Mouse (Mus musculus): ENCODE results near the gene St5. TPM values are rescaled to one million over a fixed set of nuclear protein-coding genes. Genes with fewer than 3 reads are reported as not detected.

The St5 gene
- polyA plus RNA-seq (2014; fragmentation: Nextera tagmentation; extraction: Ambion mirVana): 23.4 and 24.0 TPM in 2 replicates

- H3K4me2 ChIP-seq (replicated peaks): peak within 1 kb of the TSS; percentile 74
- H3K27me3 ChIP-seq (ENCODE audit: control insufficient read depth, insufficient read depth, low read length): no peaks in the 10 kb centered on the region
- no peaks in the 10 kb centered on the region for H3K9me3 ChIP-seq (ENCODE audit: control insufficient read depth, low read length)
- H3K4me3 ChIP-seq (replicated peaks; ENCODE audit: low read length): peak within 1 kb of the TSS; percentile 59
- H3K9ac ChIP-seq: peak within 1 kb of the TSS; percentile 63
- WGBS: under 1% methylated on average over 60 of the region's 61 CpGs
- ATAC-seq (ENCODE audit: low FRiP score) (peak; percentile 96), DNase-seq (ENCODE audit: low spot score) (peak; percentile 92)
- no peaks in the 10 kb centered on the region; the same call in 1 of the 2 replicates for H3K4me1 ChIP-seq (replicated peaks; ENCODE audit: control insufficient read depth, insufficient read depth, low read length)
- H3K27ac ChIP-seq: peak within 1 kb of the TSS; percentile 55
- H3K36me3 ChIP-seq (replicated peaks; ENCODE audit: control insufficient read depth, insufficient read depth): no peaks in the 10 kb centered on the region
These were observed at the start of gene St5, which contains the start of gene Akip1 for GRCm38 (mm10) chr7:109703190-109704015. Gene St5 (minus strand): TSS chr7:109703605. Gene Akip1 (plus strand): TSS chr7:109703690.

GRCm38 (mm10) chr7:109752008-109752925 lies 48.9 kb upstream of the St5 start, which contains the start of gene Tmem9b:
Gene Tmem9b (minus strand): TSS chr7:109752875.
- Histone ChIP-seq H3K4me1 (replicated peaks; ENCODE audit: control insufficient read depth, insufficient read depth, low read length) (peaks cover 16% of the 10 kb centered on the region), H3K27me3 (ENCODE audit: control insufficient read depth, insufficient read depth, low read length) (no peaks in the 10 kb centered on the region), H3K36me3 (replicated peaks; ENCODE audit: control insufficient read depth, insufficient read depth) (no peaks in the 10 kb centered on the region; the same call in 1 of the 2 replicates), H3K9me3 (ENCODE audit: control insufficient read depth, low read length) (no peaks in the 10 kb centered on the region), H3K4me2 (replicated peaks) (peak within 1 kb of the TSS; percentile 79), H3K9ac (peak within 1 kb of the TSS; percentile 80), H3K4me3 (replicated peaks; ENCODE audit: low read length) (peak within 1 kb of the TSS; percentile 52), H3K27ac (peak within 1 kb of the TSS; percentile 84)
- under 1% methylated on average over 73 of the region's 74 CpGs for WGBS
- ATAC-seq (ENCODE audit: low FRiP score) (peak; percentile 95), DNase-seq (ENCODE audit: low spot score) (peak; percentile 80)

GRCm38 (mm10) chr7:109751427-109752007 lies 48.1 kb upstream of the St5 start:
- Histone ChIP-seq H3K4me3 (replicated peaks; ENCODE audit: low read length) (peak overlapping the region; percentile 52), H3K36me3 (replicated peaks; ENCODE audit: control insufficient read depth, insufficient read depth) (peaks cover 6% of the 10 kb centered on the region), H3K9ac (peak overlapping the region; percentile 80), H3K27ac (peak overlapping the region; percentile 84), H3K4me2 (replicated peaks) (peak overlapping the region; percentile 79), H3K27me3 (ENCODE audit: control insufficient read depth, insufficient read depth, low read length) (no peaks in the 10 kb centered on the region), H3K4me1 (replicated peaks; ENCODE audit: control insufficient read depth, insufficient read depth, low read length) (peaks cover 16% of the 10 kb centered on the region), H3K9me3 (ENCODE audit: control insufficient read depth, low read length) (no peaks in the 10 kb centered on the region)
- ATAC-seq (ENCODE audit: low FRiP score) (no peak), DNase-seq (ENCODE audit: low spot score) (no peak)
- 6% methylated on average over 13 of the region's 13 CpGs for WGBS

GRCm38 (mm10) chr7:109747747-109748146 lies 44.3 kb upstream of the St5 start:
- no peak overlapping the region for H3K4me3 ChIP-seq (replicated peaks; ENCODE audit: low read length)
- peaks cover 6% of the 10 kb centered on the region for H3K4me1 ChIP-seq (replicated peaks; ENCODE audit: control insufficient read depth, insufficient read depth, low read length)
- peaks cover 42% of the 10 kb centered on the region for H3K36me3 ChIP-seq (replicated peaks; ENCODE audit: control insufficient read depth, insufficient read depth)
- H3K9ac ChIP-seq: no peak overlapping the region
- no peak overlapping the region for H3K27ac ChIP-seq
- no peak overlapping the region for H3K4me2 ChIP-seq (replicated peaks)
- DNase-seq (ENCODE audit: low spot score) (no peak), ATAC-seq (ENCODE audit: low FRiP score) (no peak)
- no peaks in the 10 kb centered on the region for H3K27me3 ChIP-seq (ENCODE audit: control insufficient read depth, insufficient read depth, low read length)
- H3K9me3 ChIP-seq (ENCODE audit: control insufficient read depth, low read length): no peaks in the 10 kb centered on the region
- WGBS: 68% methylated on average over 1 of the region's 1 CpGs

- DNase-seq (ENCODE audit: low spot score): no peak
- Histone ChIP-seq H3K4me3 (replicated peaks; ENCODE audit: low read length) (no peak overlapping the region), H3K27me3 (ENCODE audit: control insufficient read depth, insufficient read depth, low read length) (no peaks in the 10 kb centered on the region), H3K4me2 (replicated peaks) (no peak overlapping the region), H3K9ac (no peak overlapping the region), H3K9me3 (ENCODE audit: control insufficient read depth, low read length) (no peaks in the 10 kb centered on the region), H3K4me1 (replicated peaks; ENCODE audit: control insufficient read depth, insufficient read depth, low read length) (no peaks in the 10 kb centered on the region), H3K36me3 (replicated peaks; ENCODE audit: control insufficient read depth, insufficient read depth) (peaks cover 91% of the 10 kb centered on the region), H3K27ac (no peak overlapping the region)
- WGBS: 93% methylated on average over 4 of the region's 4 CpGs
- ATAC-seq (ENCODE audit: low FRiP score): no peak
These were observed 38.3 kb upstream of the St5 start for GRCm38 (mm10) chr7:109741703-109742102.

- 93% methylated on average over 1 of the region's 1 CpGs for WGBS
- peaks cover 91% of the 10 kb centered on the region for H3K36me3 ChIP-seq (replicated peaks; ENCODE audit: control insufficient read depth, insufficient read depth)
- no peak overlapping the region for H3K9ac ChIP-seq
- no peaks in the 10 kb centered on the region for H3K27me3 ChIP-seq (ENCODE audit: control insufficient read depth, insufficient read depth, low read length)
- no peak overlapping the region for H3K27ac ChIP-seq
- H3K4me3 ChIP-seq (replicated peaks; ENCODE audit: low read length): no peak overlapping the region
- DNase-seq (ENCODE audit: low spot score) (no peak), ATAC-seq (ENCODE audit: low FRiP score) (no peak)
- no peak overlapping the region for H3K4me2 ChIP-seq (replicated peaks)
- H3K9me3 ChIP-seq (ENCODE audit: control insufficient read depth, low read length): no peaks in the 10 kb centered on the region
- no peaks in the 10 kb centered on the region for H3K4me1 ChIP-seq (replicated peaks; ENCODE audit: control insufficient read depth, insufficient read depth, low read length)
These were observed 37.7 kb upstream of the St5 start for GRCm38 (mm10) chr7:109741060-109741459.

- Histone ChIP-seq H3K4me1 (replicated peaks; ENCODE audit: control insufficient read depth, insufficient read depth, low read length) (no peaks in the 10 kb centered on the region), H3K9me3 (ENCODE audit: control insufficient read depth, low read length) (no peaks in the 10 kb centered on the region), H3K27me3 (ENCODE audit: control insufficient read depth, insufficient read depth, low read length) (no peaks in the 10 kb centered on the region), H3K9ac (no peak overlapping the region), H3K4me3 (replicated peaks; ENCODE audit: low read length) (no peak overlapping the region), H3K4me2 (replicated peaks) (no peak overlapping the region), H3K27ac (no peak overlapping the region), H3K36me3 (replicated peaks; ENCODE audit: control insufficient read depth, insufficient read depth) (peaks cover 92% of the 10 kb centered on the region)
- DNase-seq (ENCODE audit: low spot score) (no peak), ATAC-seq (ENCODE audit: low FRiP score) (no peak)
- WGBS: 94% methylated on average over 5 of the region's 5 CpGs
These were observed 36.5 kb upstream of the St5 start for GRCm38 (mm10) chr7:109739822-109740370.

GRCm38 (mm10) chr7:109734806-109735205 lies 31.4 kb upstream of the St5 start:
- no peaks in the 10 kb centered on the region for H3K9me3 ChIP-seq (ENCODE audit: control insufficient read depth, low read length)
- H3K4me2 ChIP-seq (replicated peaks): no peak overlapping the region
- no peak overlapping the region for H3K27ac ChIP-seq
- H3K4me1 ChIP-seq (replicated peaks; ENCODE audit: control insufficient read depth, insufficient read depth, low read length): no peaks in the 10 kb centered on the region
- no peaks in the 10 kb centered on the region for H3K27me3 ChIP-seq (ENCODE audit: control insufficient read depth, insufficient read depth, low read length)
- DNase-seq (ENCODE audit: low spot score): no peak
- peaks cover 49% of the 10 kb centered on the region for H3K36me3 ChIP-seq (replicated peaks; ENCODE audit: control insufficient read depth, insufficient read depth)
- ATAC-seq (ENCODE audit: low FRiP score): no peak
- no peak overlapping the region for H3K9ac ChIP-seq
- WGBS: 89% methylated on average over 4 of the region's 4 CpGs
- H3K4me3 ChIP-seq (replicated peaks; ENCODE audit: low read length): no peak overlapping the region

Measured in hindbrain, embryonic 14.5 days (tissue).